Mouse (Mus musculus) embryonic facial prominence, embryonic 14.5 days (tissue): ENCODE measurements around the gene Rgs12. TPM values are rescaled to one million over a fixed set of nuclear protein-coding genes. Genes with fewer than 3 reads are reported as not detected.
A peak's percentile ranks its signal among the peaks of the same experiment; 100 is the strongest.

Experiments used
- ATAC-seq: fragments of 200-750 bp; cut with Nextera tagmentation; 2 replicates; pipeline ENCODE4 v1.8.0; 2017; ENCODE audit warnings: low read depth, moderate number of reproducible peaks, moderate TSS enrichment
- DNase-seq: peaks from one replicate; pipeline ENCODE4 v3.0.0-alpha.2; 2015; ENCODE audit warnings: low spot score
- H3K27ac ChIP-seq: fragments of 300-500 bp; sonication (generic); replicated peaks from 2 replicates; pipeline ENCODE4 v1.5.1; 2014; ENCODE audit warnings: low read depth, mild to moderate bottlenecking, low read length, moderate library complexity
- H3K27me3 ChIP-seq: fragments of 300-500 bp; sonication (generic); replicated peaks from 2 replicates; pipeline ENCODE4 v1.6.1; 2014; ENCODE audit warnings: low read length; ENCODE audit not compliant: control insufficient read depth, insufficient read depth
- H3K36me3 ChIP-seq: fragments of 300-500 bp; sonication (generic); 2 replicates; pipeline ENCODE4 v1.6.1; 2014; ENCODE audit warnings: low read length, mixed read lengths; ENCODE audit not compliant: control insufficient read depth, insufficient read depth
- H3K4me1 ChIP-seq: fragments of 300-500 bp; sonication (generic); 2 replicates; pipeline ENCODE4 v1.6.1; 2014; ENCODE audit warnings: antibody characterized with exemption, low read length; ENCODE audit not compliant: control insufficient read depth, insufficient read depth
- H3K4me2 ChIP-seq: fragments of 300-500 bp; sonication (generic); 2 replicates; pipeline ENCODE4 v1.6.1; 2014; ENCODE audit warnings: low read depth, mild to moderate bottlenecking, low read length, moderate library complexity, mixed read lengths
- H3K4me3 ChIP-seq: fragments of 300-500 bp; sonication (generic); 2 replicates; pipeline ENCODE4 v1.5.1; 2014; ENCODE audit warnings: low read depth, mild to moderate bottlenecking, low read length
- H3K9ac ChIP-seq: fragments of 300-500 bp; sonication (generic); 2 replicates; pipeline ENCODE4 v1.6.1; 2014; ENCODE audit warnings: low read depth, mild to moderate bottlenecking, low read length, moderate library complexity, mixed read lengths
- H3K9me3 ChIP-seq: fragments of 300-500 bp; sonication (generic); 2 replicates; pipeline ENCODE4 v1.6.1; 2016; ENCODE audit warnings: low read length; ENCODE audit not compliant: control insufficient read depth
- WGBS: fragments of 180-500 bp; shearing (Covaris S2); extraction: QIAGEN DNeasy Blood & Tissue Kit; methylation state at CpG from one replicate; pipeline ENCODE4 v1.1.7; 2014; 5-methylcytosine and 5-hydroxymethylcytosine counted together
- polyA plus RNA-seq: library from polyadenylated mRNA; unstranded; fragments of >200 nt; fragmentation: Nextera tagmentation; extraction: Ambion mirVana; gene quantifications from 2 replicates; pipeline ENCODE4 v1.2.1, GENCODE M21; 2014

Rgs12 gene
- polyA plus RNA-seq, 1 experiment from 2014 or later = 30.2 TPM

GRCm38 (mm10) chr5:35019673-35020300, 70.5 kb downstream of the Rgs12 start:
- peak; percentile 64 for DNase-seq
- H3K27ac ChIP-seq = peak overlapping the region; percentile 17
- no peak overlapping the region for H3K9ac ChIP-seq
- no peak overlapping the region for H3K4me2 ChIP-seq
- no peaks in the 10 kb centered on the region for H3K4me1 ChIP-seq
- H3K9me3 ChIP-seq = no peaks in the 10 kb centered on the region
- H3K36me3 ChIP-seq = peaks cover 30% of the 10 kb centered on the region
- H3K4me3 ChIP-seq = no peak overlapping the region
- H3K27me3 ChIP-seq = no peaks in the 10 kb centered on the region
- peak; percentile 56; the same call in 1 of the 2 replicates for ATAC-seq
- WGBS = 67% methylated on average over 9 of the region's 9 CpGs

- no peaks in the 10 kb centered on the region for H3K4me1 ChIP-seq
- H3K36me3 ChIP-seq = peaks cover 36% of the 10 kb centered on the region
- WGBS = 71% methylated on average over 9 of the region's 9 CpGs
Observed at GRCm38 (mm10) chr5:35020410-35021241, 71.4 kb downstream of the Rgs12 start.

GRCm38 (mm10) chr5:35024975-35025374, 75.7 kb downstream of the Rgs12 start:
- H3K4me3 ChIP-seq = no peak overlapping the region
- H3K9ac ChIP-seq = no peak overlapping the region
- WGBS = 16% methylated on average over 2 of the region's 2 CpGs
- H3K36me3 ChIP-seq = peaks cover 77% of the 10 kb centered on the region
- no peak overlapping the region for H3K27ac ChIP-seq
- H3K9me3 ChIP-seq = no peaks in the 10 kb centered on the region
- DNase-seq = peak; percentile 34
- H3K27me3 ChIP-seq = no peaks in the 10 kb centered on the region
- H3K4me2 ChIP-seq = no peak overlapping the region
- H3K4me1 ChIP-seq = no peaks in the 10 kb centered on the region
- peak; percentile 60; the same call in 1 of the 2 replicates for ATAC-seq

More at GRCm38 (mm10) chr5:35020410-35021241, 71.4 kb downstream of the Rgs12 start:
- peak overlapping the region; percentile 17; the same call in 1 of the 2 replicates for H3K27ac ChIP-seq
- peak; percentile 20 for ATAC-seq
- no peaks in the 10 kb centered on the region for H3K9me3 ChIP-seq
- no peak overlapping the region for H3K4me3 ChIP-seq
- H3K4me2 ChIP-seq = no peak overlapping the region
- no peak overlapping the region for H3K9ac ChIP-seq
- no peak for DNase-seq
- no peaks in the 10 kb centered on the region for H3K27me3 ChIP-seq

GRCm38 (mm10) chr5:35029303-35029702, 80.1 kb downstream of the Rgs12 start:
- DNase-seq (no peak), ATAC-seq (no peak)
- no peak overlapping the region for H3K4me2 ChIP-seq
- H3K9ac ChIP-seq = no peak overlapping the region
- peaks cover 69% of the 10 kb centered on the region for H3K36me3 ChIP-seq
- H3K9me3 ChIP-seq = no peaks in the 10 kb centered on the region
- WGBS = 100% methylated on average over 1 of the region's 1 CpGs
- no peaks in the 10 kb centered on the region for H3K4me1 ChIP-seq
- H3K4me3 ChIP-seq = no peak overlapping the region
- H3K27ac ChIP-seq = no peak overlapping the region
- H3K27me3 ChIP-seq = no peaks in the 10 kb centered on the region

- Histone ChIP-seq H3K9ac (no peak overlapping the region), H3K4me2 (no peak overlapping the region), H3K27ac (0 out of 2 replicates have a peak overlapping the region, but pooled peaks have one; percentile 22), H3K4me3 (no peak overlapping the region), H3K36me3 (peaks cover 69% of the 10 kb centered on the region), H3K4me1 (no peaks in the 10 kb centered on the region), H3K27me3 (no peaks in the 10 kb centered on the region), H3K9me3 (no peaks in the 10 kb centered on the region)
- DNase-seq = no peak
- WGBS = 95% methylated on average over 5 of the region's 5 CpGs
- no peak for ATAC-seq
Observed at GRCm38 (mm10) chr5:35029755-35030154, 80.5 kb downstream of the Rgs12 start.

GRCm38 (mm10) chr5:35033068-35033467, 83.8 kb downstream of the Rgs12 start:
- Histone ChIP-seq H3K9ac (no peak overlapping the region), H3K27me3 (no peaks in the 10 kb centered on the region), H3K4me3 (no peak overlapping the region), H3K36me3 (peaks cover 40% of the 10 kb centered on the region), H3K9me3 (no peaks in the 10 kb centered on the region), H3K4me1 (no peaks in the 10 kb centered on the region), H3K27ac (no peak overlapping the region), H3K4me2 (no peak overlapping the region)
- whole genome bisulfite sequencing = 79% methylated on average over 5 of the region's 5 CpGs
- DNase-seq (no peak), ATAC-seq (peak; percentile 30; the same call in 1 of the 2 replicates)

GRCm38 (mm10) chr5:35033619-35034018, 84.4 kb downstream of the Rgs12 start:
- 53% methylated on average over 1 of the region's 1 CpGs for WGBS
- H3K9ac ChIP-seq = no peak overlapping the region
- DNase-seq (no peak), ATAC-seq (no peak)
- no peak overlapping the region for H3K4me3 ChIP-seq
- no peaks in the 10 kb centered on the region for H3K9me3 ChIP-seq
- H3K27ac ChIP-seq = no peak overlapping the region
- no peaks in the 10 kb centered on the region for H3K27me3 ChIP-seq
- no peaks in the 10 kb centered on the region for H3K4me1 ChIP-seq
- no peak overlapping the region for H3K4me2 ChIP-seq
- peaks cover 35% of the 10 kb centered on the region for H3K36me3 ChIP-seq

- no peaks in the 10 kb centered on the region for H3K27me3 ChIP-seq
- no peaks in the 10 kb centered on the region for H3K4me1 ChIP-seq
- DNase-seq (no peak), ATAC-seq (no peak)
- no peaks in the 10 kb centered on the region for H3K9me3 ChIP-seq
- 86% methylated on average over 5 of the region's 5 CpGs for WGBS
- no peak overlapping the region for H3K4me3 ChIP-seq
- H3K9ac ChIP-seq = no peak overlapping the region
- H3K36me3 ChIP-seq = peaks cover 20% of the 10 kb centered on the region; the same call in 1 of the 2 replicates
- no peak overlapping the region for H3K27ac ChIP-seq
- no peak overlapping the region for H3K4me2 ChIP-seq
Observed at GRCm38 (mm10) chr5:35035141-35035540, 85.9 kb downstream of the Rgs12 start.
